Mouse (Mus musculus) thymus, adult 2 months (tissue): ENCODE measurements around the gene Kcnk2.

ENCODE experiments used
- CTCF ChIP-seq: fragments of 200-500 bp; IDR thresholded peaks from 2 replicates; pipeline ENCODE4 v1.5.1; 2012; ENCODE audit warnings: mild to moderate bottlenecking, control low read depth, low read length, moderate library complexity, borderline replicate concordance; ENCODE audit not compliant: control insufficient read depth, poor library complexity, insufficient read depth; ENCODE audit errors: extremely low read depth
- POLR2A ChIP-seq: fragments of 200-500 bp; IDR thresholded peaks from 2 replicates; pipeline ENCODE4 v1.6.1; 2012; ENCODE audit warnings: mild to moderate bottlenecking, low read length, control low read depth, moderate library complexity; ENCODE audit not compliant: control insufficient read depth, poor library complexity, insufficient read depth; ENCODE audit errors: extremely low read depth

- no peak for TF ChIP-seq CTCF
- no peak for TF ChIP-seq POLR2A
Observed at GRCm38 (mm10) chr1:189403546-189403945, 1.5 kb upstream of the Kcnk2 start.
